14 mouse cellular contexts compared by ENCODE assay signal in genomic region chr7:139152927-139153326, GRCm38 (mm10). TPM values are rescaled to one million over a fixed set of nuclear protein-coding genes. Genes with fewer than 3 reads are reported as not detected.
A peak's percentile ranks its signal among the peaks of the same experiment; 100 is the strongest.
DNase-seq lines count a peak whose midpoint lies in the region; ATAC-seq lines count a peak whose summit lies in the region.
"Had no signal": no experiment of that assay in that cellular context is flagged by ENCODE, and none has a peak within 500 bp of the region (broad histone marks: within the 10 kb centered on the region; RNA-seq: fewer than 3 reads in every experiment).

No protein-coding gene starts in this region.

- H3K9me3 ChIP-seq in kidney, embryonic 15.5 days (replicated peaks) = no peaks in the 10 kb centered on the region
- H3K9me3 ChIP-seq: forebrain, embryonic 10.5 days; midbrain, embryonic 15.5 days had no signal

- peaks cover 25% of the 10 kb centered on the region for H3K4me1 ChIP-seq in kidney, embryonic 15.5 days

- no peak overlapping the region for H3K4me2 ChIP-seq in kidney, embryonic 15.5 days
- H3K4me2 ChIP-seq: midbrain, embryonic 15.5 days had no signal

- WGBS in kidney, embryonic 15.5 days = 77% methylated on average over 7 of the region's 7 CpGs

- no peak for ATAC-seq in kidney, embryonic 15.5 days (replicated peaks; ENCODE audit: low FRiP score)
- peak; percentile 2 for ATAC-seq in activated CD4-positive, CD25-positive, alpha-beta regulatory T cell, adult 4 months
- ATAC-seq: intestine, postnatal 0 days; midbrain, embryonic 15.5 days had no signal

- no peak overlapping the region for H3K27ac ChIP-seq in kidney, embryonic 15.5 days
- H3K27ac ChIP-seq: forebrain, embryonic 10.5 days; midbrain, embryonic 15.5 days had no signal

- H3K27me3 ChIP-seq in kidney, embryonic 15.5 days = no peaks in the 10 kb centered on the region
- H3K27me3 ChIP-seq: midbrain, embryonic 15.5 days had no signal

- DNase-seq in cerebellum, postnatal 14 days = peak; percentile 44 to 46
- no peak for DNase-seq in cerebellum, postnatal 4 days (ENCODE audit: low spot score in 2 of 2)
- DNase-seq in kidney, postnatal 10 days = peak; percentile 40
- DNase-seq in kidney, postnatal 14 days = peak; percentile 33
- no peak for DNase-seq in gastrocnemius, adult 18-20 months (ENCODE audit: low spot score)
- no peak for DNase-seq in embryo, embryonic 11 days
- DNase-seq: cerebellum, adult 11 months; retina, postnatal 1 day had no signal

- no peak overlapping the region for H3K4me3 ChIP-seq in kidney, embryonic 15.5 days (replicated peaks)
- H3K4me3 ChIP-seq: forebrain, embryonic 10.5 days; midbrain, embryonic 15.5 days had no signal

- no peaks in the 10 kb centered on the region for H3K36me3 ChIP-seq in kidney, embryonic 15.5 days
- H3K36me3 ChIP-seq: forebrain, embryonic 10.5 days; G1E; midbrain, embryonic 15.5 days had no signal

- H3K9ac ChIP-seq in kidney, embryonic 15.5 days = no peak overlapping the region
- H3K9ac ChIP-seq: midbrain, embryonic 15.5 days had no signal

RNA-seq across cellular contexts. Expression of gene Lrrc27, which starts 59.9 kb away (rescaled TPM):
- 2.9 and 3.0 TPM in 2 replicates for polyA plus RNA-seq in kidney, embryonic 15.5 days (2015; fragmentation: Nextera tagmentation; extraction: Ambion mirVana)
- 1 to 10 TPM; 1.2 to 1.8 TPM for polyA plus RNA-seq in activated CD4-positive, CD25-positive, alpha-beta regulatory T cell, adult 4 months (2017; shearing (Covaris generic))
- total RNA-seq in gastrocnemius, adult 18-20 months (2021) = 1 to 10 TPM; 1.9 to 3.0 TPM
- polyA plus RNA-seq: G1E had no signal

Comparison
In these comparisons a context has a peak if more than half of its experiments do, and no peak if none do; other contexts are left out.
1. DNase-seq: peak in cerebellum, postnatal 14 days (2 of 2), kidney, postnatal 10 days (single experiment) and kidney, postnatal 14 days (single experiment); none in cerebellum, postnatal 4 days (0 of 2), gastrocnemius, adult 18-20 months (single experiment) and embryo, embryonic 11 days (single experiment).